Mouse (Mus musculus) CH12.LX (cell line): Measurements from ENCODE around the gene Tbck. TPM values are rescaled to one million over a fixed set of nuclear protein-coding genes. Genes with fewer than 3 reads are reported as not detected.

Experiments used
- DNase-seq: peaks from one replicate; pipeline ENCODE4 v3.0.0-alpha.2; 2013; ENCODE audit errors: extremely low read depth
- H3K27ac ChIP-seq: 2 replicates; pipeline ENCODE4 v1.5.1; 2012; ENCODE audit warnings: low read depth, mild to moderate bottlenecking, control low read depth, moderate library complexity; ENCODE audit not compliant: insufficient read depth
- H3K27me3 ChIP-seq: replicated peaks from 2 replicates; pipeline ENCODE3; 2012; ENCODE audit warnings: inconsistent platforms
- H3K36me3 ChIP-seq, 2 experiments: replicated peaks in 1 of 2; 2 replicates each; pipeline versions ENCODE3 to v1.6.1; 2012; ENCODE audit warnings: inconsistent platforms in 1 of 2, low read length in 1 of 2, mild to moderate bottlenecking in 1 of 2, mixed read lengths in 1 of 2, moderate library complexity in 1 of 2; ENCODE audit not compliant: control insufficient read depth in 1 of 2, insufficient read depth in 1 of 2
- H3K4me1 ChIP-seq, 2 experiments: 2 replicates each; pipeline ENCODE4 v1.6.1; 2012; ENCODE audit warnings: inconsistent platforms in 1 of 2, moderate library complexity in 1 of 2; ENCODE audit not compliant: insufficient read depth in 2 of 2, control insufficient read depth in 1 of 2
- H3K4me2 ChIP-seq: 2 replicates; pipeline ENCODE4 v1.6.1; 2012; ENCODE audit warnings: low read depth, mild to moderate bottlenecking, control low read depth; ENCODE audit not compliant: poor library complexity, insufficient read depth, severe bottlenecking
- H3K4me3 ChIP-seq, 3 experiments: fragments of 150-350 bp in 1 of 3; sonication (generic) in 1 of 3; replicated peaks in 1 of 3; 2 replicates each; pipeline versions ENCODE3 to v1.5.1; 2011 to 2012; ENCODE audit warnings: low read depth in 2 of 3, low read length in 2 of 3, mild to moderate bottlenecking in 2 of 3, moderate library complexity in 2 of 3, control low read depth in 1 of 3, improper control_type of control experiment in 1 of 3, inconsistent platforms in 1 of 3, mixed read lengths in 1 of 3; ENCODE audit not compliant: poor library complexity in 1 of 3
- H3K79me2 ChIP-seq: replicated peaks from 2 replicates; pipeline ENCODE4 v1.6.1; 2012; ENCODE audit warnings: mild to moderate bottlenecking, moderate library complexity; ENCODE audit not compliant: control insufficient read depth, poor library complexity, insufficient read depth, severe bottlenecking; ENCODE audit errors: extremely low read depth
- H3K9ac ChIP-seq: 2 replicates; pipeline ENCODE4 v1.6.1; 2012; ENCODE audit warnings: low read depth, mild to moderate bottlenecking, control low read depth, moderate library complexity; ENCODE audit not compliant: insufficient read depth
- H3K9me3 ChIP-seq: replicated peaks from 2 replicates; pipeline ENCODE3; 2012; ENCODE audit warnings: low read length, inconsistent platforms, mixed read lengths
- E2F4 ChIP-seq: IDR thresholded peaks from 2 replicates; pipeline ENCODE4 v1.6.1; 2011; ENCODE audit warnings: low read depth, low read length, improper control_type of control experiment; ENCODE audit not compliant: insufficient replicate concordance
- ELF1 ChIP-seq: IDR thresholded peaks from 2 replicates; pipeline ENCODE4 v1.6.1; 2014; ENCODE audit warnings: low read depth, mild to moderate bottlenecking, inconsistent platforms, low read length, improper control_type of control experiment
- EP300 ChIP-seq: IDR thresholded peaks from 2 replicates; pipeline ENCODE4 v1.6.1; 2011; ENCODE audit warnings: low read length, improper control_type of control experiment
- ETS1 ChIP-seq: conservative IDR thresholded peaks from 2 replicates; pipeline ENCODE4 v1.6.1; 2012; ENCODE audit warnings: low read depth, mild to moderate bottlenecking, inconsistent platforms, low read length, improper control_type of control experiment, moderate library complexity
- GABPA ChIP-seq: IDR thresholded peaks from 2 replicates; pipeline ENCODE4 v1.6.1; 2012; ENCODE audit warnings: low read depth, low read length, improper control_type of control experiment, inconsistent platforms; ENCODE audit not compliant: insufficient replicate concordance
- HCFC1 ChIP-seq: IDR thresholded peaks from 2 replicates; pipeline ENCODE4 v1.6.1; 2012; ENCODE audit warnings: low read depth, mild to moderate bottlenecking, inconsistent platforms, low read length, improper control_type of control experiment
- IRF4 ChIP-seq: IDR thresholded peaks from 2 replicates; pipeline ENCODE4 v1.6.1; 2014; ENCODE audit warnings: low read depth, mild to moderate bottlenecking, inconsistent platforms, low read length, improper control_type of control experiment
- JUN ChIP-seq: IDR thresholded peaks from 2 replicates; pipeline ENCODE4 v1.6.1; 2011; ENCODE audit warnings: low read depth, mild to moderate bottlenecking, low read length, improper control_type of control experiment, moderate library complexity; ENCODE audit not compliant: insufficient read depth
- JUND ChIP-seq: conservative IDR thresholded peaks from 2 replicates; pipeline ENCODE4 v1.6.1; 2011; ENCODE audit warnings: low read depth, low read length, improper control_type of control experiment
- MAX ChIP-seq: IDR thresholded peaks from 2 replicates; pipeline ENCODE4 v1.6.1; 2011; ENCODE audit warnings: low read length, improper control_type of control experiment
- MEF2A ChIP-seq: IDR thresholded peaks from 2 replicates; pipeline ENCODE4 v1.6.1; 2014; ENCODE audit warnings: low read depth, mild to moderate bottlenecking, inconsistent platforms, low read length, improper control_type of control experiment, borderline replicate concordance
- MYC ChIP-seq: IDR thresholded peaks from 2 replicates; pipeline ENCODE4 v1.6.1; 2011; ENCODE audit warnings: low read depth, mild to moderate bottlenecking, improper control_type of control experiment, low read length
- NRF1 ChIP-seq: IDR thresholded peaks from 2 replicates; pipeline ENCODE4 v1.6.1; 2014; ENCODE audit warnings: low read depth, mild to moderate bottlenecking, inconsistent platforms, low read length, improper control_type of control experiment, moderate library complexity
- PAX5 ChIP-seq: IDR thresholded peaks from 2 replicates; pipeline ENCODE4 v1.6.1; 2012; ENCODE audit warnings: low read length, inconsistent platforms, mixed read lengths
- RAD21 ChIP-seq: IDR thresholded peaks from 2 replicates; pipeline ENCODE4 v1.6.1; 2011; ENCODE audit warnings: low read depth, mild to moderate bottlenecking, low read length, improper control_type of control experiment, moderate library complexity
- RCOR1 ChIP-seq: conservative IDR thresholded peaks from 2 replicates; pipeline ENCODE4 v1.6.1; 2012; ENCODE audit warnings: low read depth, mild to moderate bottlenecking, inconsistent platforms, low read length, improper control_type of control experiment
- SIN3A ChIP-seq: IDR thresholded peaks from 2 replicates; pipeline ENCODE4 v1.6.1; 2012; ENCODE audit warnings: low read length, improper control_type of control experiment, inconsistent platforms
- UBTF ChIP-seq: IDR thresholded peaks from 2 replicates; pipeline ENCODE4 v1.6.1; 2012; ENCODE audit warnings: low read depth, mild to moderate bottlenecking, inconsistent platforms, low read length, improper control_type of control experiment, moderate library complexity
- USF2 ChIP-seq: conservative IDR thresholded peaks from 2 replicates; pipeline ENCODE4 v1.6.1; 2011; ENCODE audit warnings: low read depth, low read length, improper control_type of control experiment
- ZMIZ1 ChIP-seq: IDR thresholded peaks from 2 replicates; pipeline ENCODE4 v1.6.1; 2012; ENCODE audit warnings: low read depth, mild to moderate bottlenecking, inconsistent platforms, low read length, improper control_type of control experiment
- dilution Hi-C: fragments of 300-500 bp; cut with MboI; formaldehyde crosslinking; loops from 2 replicates; pipeline ENCODE4 v1.14.3; 2020; ENCODE audit warnings: low sequenced_read_pairs; ENCODE audit not compliant: extremely low pct_unique_long_range_greater_than_20kb, extremely low pct_ligation_motif_present
- in situ Hi-C: fragments of 300-500 bp; cut with MboI; formaldehyde crosslinking; loops from 3 replicates; pipeline ENCODE4 v1.14.3; 2019; ENCODE audit warnings: low sequenced_read_pairs, low pct_ligation_motif_present, low pct_unique_long_range_greater_than_20kb, mixed read lengths
- polyA plus RNA-seq: library from polyadenylated mRNA; unstranded; fragments of >175 nt; gene quantifications from 2 replicates; pipeline ENCODE4 v1.2.1, GENCODE M21; 2012; ENCODE audit warnings: low read depth; ENCODE audit not compliant: insufficient read length
- total RNA-seq, 2 experiments: library from RNA; depleted of rRNA; stranded (reverse); fragments of 300-350 nt in 1 of 2; fragments of >200 nt in 1 of 2; gene quantifications; 2 replicates each; pipeline ENCODE4 v1.2.3; 2012 to 2014

Gene Tbck
- total and polyA plus RNA-seq, 3 experiments, result 9.2 to 18.7 (median 14.5) TPM

DNA sequence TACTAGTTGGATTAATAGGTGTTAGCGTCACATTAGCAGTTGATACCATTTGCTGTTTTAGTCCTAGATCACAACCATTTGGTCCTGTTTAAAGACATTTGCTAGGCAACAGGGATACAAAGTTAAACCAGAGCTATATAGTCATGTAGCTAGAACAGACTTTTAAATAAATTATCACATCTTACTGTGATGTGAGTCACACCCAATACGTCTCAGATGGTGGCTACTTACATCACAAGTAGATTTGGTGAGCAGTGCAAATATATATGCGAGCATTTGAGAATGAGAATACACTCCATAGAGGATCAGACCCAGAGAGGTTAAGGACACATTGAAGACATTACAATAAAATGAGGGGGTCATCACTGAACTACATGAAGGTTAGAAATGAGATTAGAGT is 125.0 kb downstream of the Tbck start:
- in situ Hi-C loops, result no loop called here
- no peak for TF ChIP-seq HCFC1
- TF ChIP-seq IRF4, result no peak
- no peak for TF ChIP-seq MAX
- TF ChIP-seq PAX5, result no peak
- no peak for TF ChIP-seq ETS1
- no peak for TF ChIP-seq EP300
- TF ChIP-seq ELF1, result no peak
- no peak for TF ChIP-seq MYC
- TF ChIP-seq ZMIZ1, result no peak
- no peak for TF ChIP-seq RAD21
- no peak for TF ChIP-seq JUN
- TF ChIP-seq MEF2A, result no peak
- no peak for TF ChIP-seq E2F4
- TF ChIP-seq NRF1, result no peak
- TF ChIP-seq GABPA, result no peak
- no peak for TF ChIP-seq SIN3A
- no peak for TF ChIP-seq JUND
- no peak overlapping the region for H3K9ac ChIP-seq
- no peaks in the 10 kb centered on the region for H3K9me3 ChIP-seq
- H3K27ac ChIP-seq, result no peak overlapping the region
- H3K79me2 ChIP-seq, result no peaks in the 10 kb centered on the region
- dilution Hi-C loops, result no loop called here
- H3K4me3 ChIP-seq, result no peak overlapping the region
- H3K4me2 ChIP-seq, result no peak overlapping the region
- DNase-seq, result no peak
- H3K27me3 ChIP-seq, result no peaks in the 10 kb centered on the region
- peaks cover 7 to 19% of the 10 kb centered on the region in 2 experiments for H3K4me1 ChIP-seq
- H3K36me3 ChIP-seq, result peaks cover 2 to 34% of the 10 kb centered on the region in 2 experiments

DNA sequence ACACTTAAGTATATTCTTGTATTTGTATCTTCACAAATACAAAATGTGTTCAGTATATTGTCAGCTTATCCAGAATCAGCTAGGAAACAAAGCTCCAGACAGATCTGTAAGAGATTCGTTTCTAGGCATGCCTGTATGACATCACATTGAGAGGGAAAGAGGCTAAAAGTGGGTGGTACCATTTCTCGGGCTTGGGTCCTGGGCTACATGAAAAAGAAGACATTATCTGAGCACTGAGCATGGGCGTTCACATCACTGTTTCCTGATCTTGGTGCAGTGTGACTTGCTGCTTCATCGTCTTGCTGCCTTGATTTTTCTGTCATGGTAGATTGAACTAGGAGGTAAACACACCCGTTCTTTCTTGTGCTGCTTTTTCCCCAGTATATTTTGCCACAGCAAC is 127.8 kb downstream of the Tbck start:
- TF ChIP-seq RCOR1 (no peak), ZMIZ1 (no peak), ELF1 (no peak), UBTF (no peak), NRF1 (no peak), ETS1 (no peak), EP300 (no peak), USF2 (no peak), GABPA (no peak), IRF4 (no peak)
- peaks cover 14 to 46% of the 10 kb centered on the region in 2 experiments for H3K4me1 ChIP-seq
- peaks cover 0 to 20% of the 10 kb centered on the region in 2 experiments for H3K36me3 ChIP-seq
- no peak overlapping the region for H3K4me2 ChIP-seq
- dilution Hi-C loops, result no loop called here
- H3K79me2 ChIP-seq, result no peaks in the 10 kb centered on the region
- in situ Hi-C loops, result no loop called here
- H3K27ac ChIP-seq, result no peak overlapping the region
- H3K9me3 ChIP-seq, result no peaks in the 10 kb centered on the region
- no peak for DNase-seq
- H3K9ac ChIP-seq, result no peak overlapping the region
- no peaks in the 10 kb centered on the region for H3K27me3 ChIP-seq
- H3K4me3 ChIP-seq, result no peak overlapping the region
